ENCODE assay signal across 12 mouse cellular contexts in the genomic region with DNA sequence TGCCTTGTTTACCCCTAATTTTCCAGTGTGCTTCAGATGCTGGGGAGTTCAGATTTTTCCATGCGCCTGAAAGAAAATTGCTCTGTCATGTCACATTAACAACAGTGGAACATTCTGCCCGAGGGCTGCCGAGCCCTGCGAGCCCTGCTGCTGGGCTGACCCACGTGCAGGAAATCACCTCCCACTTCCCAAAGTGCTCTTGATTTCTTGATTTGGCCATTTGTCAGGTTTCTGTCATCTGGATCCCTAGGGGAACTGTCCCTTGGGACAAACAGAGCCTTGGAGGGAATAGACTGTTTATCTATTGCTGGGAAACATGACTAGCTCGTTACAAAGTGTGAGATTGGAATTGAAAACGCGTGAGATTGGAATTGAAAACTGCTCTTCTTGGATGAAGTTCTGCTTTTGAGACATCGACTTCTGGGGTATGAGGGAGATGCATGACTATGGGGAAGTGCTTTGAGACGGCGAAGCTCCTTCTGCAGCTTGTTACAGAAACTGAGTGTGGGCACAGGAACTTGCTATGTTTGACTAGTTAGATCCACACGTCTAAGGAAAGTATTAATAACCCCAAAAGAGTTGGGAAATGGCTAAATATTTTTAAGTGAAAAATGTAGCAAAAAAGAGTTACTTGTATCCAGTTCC.
DNase-seq lines count a peak whose midpoint lies in the region; ATAC-seq and TF ChIP-seq lines count a peak whose summit lies in the region.
"Had no signal": no experiment of that assay in that cellular context is flagged by ENCODE, and none has a peak within 500 bp of the region (broad histone marks: within the 10 kb centered on the region; RNA-seq: fewer than 3 reads in every experiment).

No protein-coding gene starts in this region.

- ATAC-seq in frontal cortex, adult (ENCODE audit: low TSS enrichment): peak; percentile 64
- ATAC-seq in midbrain, postnatal 0 days (ENCODE audit: low FRiP score): no peak; the same call in 1 of the 2 replicates
- ATAC-seq in midbrain, embryonic 13.5 days: no peak
- ATAC-seq in hindbrain, embryonic 15.5 days (ENCODE audit: low FRiP score, low read depth): no peak
- ATAC-seq in erythroid progenitor cell, adult 5-6 weeks (replicated peaks; ENCODE audit: low FRiP score, poor library complexity, severe bottlenecking): no peak

- H3K4me3 ChIP-seq in midbrain, postnatal 0 days (ENCODE audit: low read depth, low read length): no peak overlapping the region
- H3K4me3 ChIP-seq in midbrain, embryonic 13.5 days (replicated peaks): no peak overlapping the region
- H3K4me3 ChIP-seq in hindbrain, embryonic 15.5 days: no peak overlapping the region
- H3K4me3 ChIP-seq: limb, embryonic 15.5 days; neural tube, embryonic 12.5 days had no signal

- H3K36me3 ChIP-seq in midbrain, postnatal 0 days (ENCODE audit: insufficient read depth, low read length): no peaks in the 10 kb centered on the region
- no peaks in the 10 kb centered on the region for H3K36me3 ChIP-seq in midbrain, embryonic 13.5 days
- no peaks in the 10 kb centered on the region for H3K36me3 ChIP-seq in hindbrain, embryonic 15.5 days
- H3K36me3 ChIP-seq: limb, embryonic 15.5 days; neural tube, embryonic 12.5 days had no signal

- no peak overlapping the region for H3K9ac ChIP-seq in midbrain, postnatal 0 days (replicated peaks; ENCODE audit: low read length, poor library complexity, severe bottlenecking)
- H3K9ac ChIP-seq in midbrain, embryonic 13.5 days (replicated peaks): no peak overlapping the region
- H3K9ac ChIP-seq in hindbrain, embryonic 15.5 days: no peak overlapping the region
- H3K9ac ChIP-seq: limb, embryonic 15.5 days; neural tube, embryonic 12.5 days had no signal

- no peak for TF ChIP-seq CTCF in midbrain, postnatal 0 days (IDR thresholded peaks at IDR 0.05)

- peaks cover 2% of the 10 kb centered on the region; the same call in 1 of the 2 replicates for H3K4me1 ChIP-seq in midbrain, postnatal 0 days (ENCODE audit: insufficient read depth, low read length)
- peaks cover 3% of the 10 kb centered on the region for H3K4me1 ChIP-seq in midbrain, embryonic 13.5 days (replicated peaks)
- H3K4me1 ChIP-seq in hindbrain, embryonic 15.5 days (replicated peaks): peaks cover 24% of the 10 kb centered on the region
- H3K4me1 ChIP-seq: neural tube, embryonic 12.5 days had no signal

- WGBS in midbrain, postnatal 0 days: 44% methylated on average over 12 of the region's 12 CpGs
- WGBS in midbrain, embryonic 13.5 days: 61% methylated on average over 12 of the region's 12 CpGs
- 29% methylated on average over 12 of the region's 12 CpGs for WGBS in hindbrain, embryonic 15.5 days

- H3K9me3 ChIP-seq in midbrain, postnatal 0 days (ENCODE audit: low read length): no peaks in the 10 kb centered on the region
- no peaks in the 10 kb centered on the region for H3K9me3 ChIP-seq in midbrain, embryonic 13.5 days
- no peaks in the 10 kb centered on the region for H3K9me3 ChIP-seq in hindbrain, embryonic 15.5 days
- H3K9me3 ChIP-seq: limb, embryonic 15.5 days; neural tube, embryonic 12.5 days had no signal

- H3K27me3 ChIP-seq in midbrain, postnatal 0 days (ENCODE audit: insufficient read depth, low read length): no peaks in the 10 kb centered on the region
- no peaks in the 10 kb centered on the region for H3K27me3 ChIP-seq in midbrain, embryonic 13.5 days
- H3K27me3 ChIP-seq in hindbrain, embryonic 15.5 days: no peaks in the 10 kb centered on the region
- H3K27me3 ChIP-seq: limb, embryonic 15.5 days; neural tube, embryonic 12.5 days had no signal

- H3K27ac ChIP-seq in midbrain, postnatal 0 days (ENCODE audit: low read depth, low read length): no peak overlapping the region
- H3K27ac ChIP-seq in midbrain, embryonic 13.5 days: no peak overlapping the region
- 0 out of 2 replicates have a peak overlapping the region, but pooled peaks have one; percentile 31 for H3K27ac ChIP-seq in hindbrain, embryonic 15.5 days (replicated peaks)
- H3K27ac ChIP-seq: limb, embryonic 15.5 days; neural tube, embryonic 12.5 days had no signal

- DNase-seq in frontal cortex, postnatal 25 days (ENCODE audit: low spot score in 2 of 2): no peak
- DNase-seq in midbrain, postnatal 0 days (ENCODE audit: low spot score): peak; percentile 66
- DNase-seq in retina, postnatal 1 day: peak; percentile 72
- no peak for DNase-seq in thymus, postnatal 0 days (ENCODE audit: low spot score)
- DNase-seq: gastrocnemius, postnatal 10 days; thymus, postnatal 36 days had no signal

- H3K4me2 ChIP-seq in midbrain, postnatal 0 days (ENCODE audit: low read depth, low read length, poor library complexity, severe bottlenecking): no peak overlapping the region
- no peak overlapping the region for H3K4me2 ChIP-seq in midbrain, embryonic 13.5 days (replicated peaks)
- H3K4me2 ChIP-seq in hindbrain, embryonic 15.5 days: no peak overlapping the region
- H3K4me2 ChIP-seq: limb, embryonic 15.5 days; neural tube, embryonic 12.5 days had no signal

Comparison
In these comparisons a context has a peak if more than half of its experiments do, and no peak if none do; other contexts are left out.
1. DNase-seq: peak in midbrain, postnatal 0 days (single experiment) and retina, postnatal 1 day (single experiment); none in frontal cortex, postnatal 25 days (0 of 2) and thymus, postnatal 0 days (single experiment).